Mouse (Mus musculus) heart, postnatal 10 days (tissue): Measurements from ENCODE around the gene Clec12a. TPM values are rescaled to one million over a fixed set of nuclear protein-coding genes. Genes with fewer than 3 reads are reported as not detected.
A peak's percentile ranks its signal among the peaks of the same experiment; 100 is the strongest.

ENCODE experiments used
- DNase-seq, 2 experiments: peaks; one replicate each; pipeline ENCODE4 v3.0.0; 2021
- intact Hi-C: fragments of 180-260 bp; cut with DNase I; formaldehyde crosslinking; loops from one replicate; pipeline ENCODE4 v1.15.1; 2025
- total RNA-seq, 2 experiments: library from RNA; stranded (reverse); gene quantifications; 2 replicates each; pipeline ENCODE4 v1.2.3; 2021

The Clec12a gene
- total RNA-seq, 2 experiments from 2014 or later = 0.19 to 0.74 TPM

DNA sequence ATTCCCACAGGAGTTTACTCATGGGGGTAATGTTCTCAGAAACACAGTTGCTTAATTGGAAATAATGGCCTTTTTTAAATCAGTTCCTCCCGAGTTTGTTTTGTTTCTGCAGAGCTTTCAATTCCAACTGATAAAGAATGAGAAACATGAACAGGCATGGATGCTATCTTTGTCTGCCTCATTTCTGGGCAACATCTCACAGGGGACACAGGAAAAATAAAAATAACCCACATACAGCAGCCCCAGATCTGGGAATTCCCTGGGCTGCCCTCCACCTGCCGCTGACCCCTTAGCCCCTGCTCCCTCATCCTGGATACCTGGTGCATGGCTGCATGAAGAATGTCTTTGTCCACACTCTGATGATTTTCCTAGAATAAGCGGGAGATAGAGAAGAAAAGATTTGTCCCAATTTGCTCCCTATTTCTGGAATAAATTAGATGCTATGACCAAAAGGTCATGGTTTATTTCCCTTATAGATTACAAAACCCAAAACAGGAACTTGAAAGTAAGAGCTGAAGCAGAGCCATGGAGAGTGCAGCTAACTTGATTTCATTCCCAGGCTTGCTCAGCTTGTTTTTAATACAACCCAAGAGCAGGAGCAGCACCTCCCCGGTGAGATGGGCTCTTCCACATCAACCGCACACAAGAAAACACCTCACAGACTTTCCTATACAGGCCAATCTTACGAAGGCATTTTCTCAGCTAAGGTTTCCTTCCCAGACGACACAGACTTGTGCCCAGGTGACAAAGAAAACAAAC lies 27.1 kb downstream of the Clec12a start:
- intact Hi-C loops = loop anchor here (5.0 kb wide), 1 partner anchor 37 kb away; the partner anchor contains the start of gene 4922502D21Rik
- DNase-seq = no peak

DNA sequence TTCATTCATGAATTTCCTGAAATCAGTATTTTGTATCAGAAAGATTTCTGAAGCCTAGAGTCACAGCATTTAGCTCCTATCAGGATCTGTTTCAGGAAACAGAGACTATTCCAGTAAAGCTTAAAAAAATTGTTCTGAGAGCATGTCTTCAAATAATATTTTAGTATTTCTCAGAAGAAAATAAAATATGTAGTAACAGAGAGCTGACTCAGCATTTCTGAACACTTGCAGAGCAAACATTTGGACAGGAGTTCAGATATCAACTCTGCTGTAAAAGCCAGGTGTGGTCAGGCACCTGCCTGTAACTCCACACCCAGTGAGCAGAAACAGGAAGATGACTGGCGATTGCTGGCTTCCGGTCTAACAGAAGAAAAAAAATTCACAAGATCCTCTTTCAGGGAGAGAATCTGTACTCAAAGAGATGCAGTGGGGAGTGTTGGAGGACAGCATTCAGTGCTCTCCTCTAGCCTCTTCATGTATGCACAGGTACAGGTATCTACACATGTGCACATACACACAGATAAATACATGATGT lies 32.5 kb downstream of the Clec12a start:
- intact Hi-C loops = no loop called here
- no peak for DNase-seq

DNA sequence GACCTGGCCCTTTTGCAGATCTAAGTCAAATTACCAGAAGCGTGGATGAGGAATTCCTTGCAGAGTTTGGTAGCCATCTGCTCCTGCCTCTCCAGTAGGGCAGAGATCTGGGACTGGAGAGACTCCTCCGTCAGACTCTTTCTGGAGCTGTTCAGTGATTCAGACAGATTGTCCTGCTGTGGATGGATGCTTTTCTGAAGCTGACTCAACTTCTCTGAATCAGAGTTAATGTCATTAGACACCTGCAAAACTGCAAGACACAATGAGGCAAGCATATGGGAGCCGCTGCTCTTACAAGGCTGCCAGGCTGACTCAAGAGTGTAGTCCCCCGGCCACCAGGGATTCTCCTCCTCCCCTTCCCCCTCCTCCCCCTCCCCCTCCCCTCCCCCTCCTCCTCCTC lies 38.0 kb downstream of the Clec12a start:
- no peak for DNase-seq
- intact Hi-C loops = no loop called here

DNA sequence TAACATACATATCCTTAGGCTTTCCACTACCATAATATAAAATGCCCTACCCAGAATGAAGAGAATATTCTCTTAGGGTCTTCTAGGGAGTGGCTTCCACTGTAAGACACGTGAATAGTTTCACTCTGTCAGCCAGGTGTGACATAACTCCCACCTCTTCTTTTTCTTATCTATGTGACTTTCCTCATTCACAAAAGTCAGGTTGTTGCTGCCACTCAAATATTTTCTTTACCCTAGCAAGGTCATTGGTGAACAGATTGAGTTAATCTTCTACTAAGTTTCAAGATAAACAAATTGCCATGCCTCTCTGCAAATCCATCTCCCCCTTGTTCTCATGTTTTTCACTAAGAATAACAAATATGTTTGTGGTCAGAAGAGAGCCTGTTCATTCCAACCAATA lies 39.2 kb downstream of the Clec12a start:
- intact Hi-C loops = no loop called here
- DNase-seq = no peak

DNA sequence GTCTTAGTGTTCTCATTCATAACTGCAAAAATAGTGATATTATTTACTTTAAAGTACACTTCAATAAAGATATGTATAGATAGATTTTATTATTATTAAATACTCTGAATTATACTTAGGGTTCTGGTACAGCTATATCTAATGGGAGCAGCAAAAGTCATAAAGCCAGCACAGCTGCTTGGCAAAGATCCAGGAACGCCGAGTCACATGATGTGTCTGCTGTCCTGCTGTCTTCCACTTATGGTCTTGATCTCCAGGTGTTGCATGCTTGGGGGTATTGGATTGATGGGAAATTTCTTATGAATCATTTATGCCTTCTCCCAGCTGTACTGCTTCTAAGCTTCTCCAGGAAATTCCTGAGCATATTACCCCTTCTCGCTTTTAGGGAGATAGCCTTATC lies 41.0 kb downstream of the Clec12a start:
- peak in 1 of 2 experiments; percentile 12 for DNase-seq
- intact Hi-C loops = no loop called here

DNA sequence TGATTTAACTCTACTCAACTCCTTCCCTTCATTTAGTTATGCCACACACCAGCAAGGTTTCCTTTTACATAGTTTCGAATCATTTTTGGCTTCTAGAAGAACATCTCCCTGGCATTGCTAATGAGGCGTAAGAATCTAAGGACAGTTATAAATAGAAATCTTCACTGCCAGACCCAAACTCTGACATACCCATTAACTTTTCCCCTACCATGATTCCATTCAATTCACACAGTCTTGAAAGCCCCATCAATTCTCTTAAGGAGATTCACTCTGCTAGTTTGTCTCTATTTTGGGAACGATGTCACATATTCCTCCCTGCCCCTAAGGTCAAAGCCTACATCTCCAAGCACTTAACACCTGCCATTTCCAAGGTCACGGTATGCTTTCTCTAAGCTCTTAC lies 42.5 kb downstream of the Clec12a start:
- no peak for DNase-seq
- intact Hi-C loops = no loop called here

DNA sequence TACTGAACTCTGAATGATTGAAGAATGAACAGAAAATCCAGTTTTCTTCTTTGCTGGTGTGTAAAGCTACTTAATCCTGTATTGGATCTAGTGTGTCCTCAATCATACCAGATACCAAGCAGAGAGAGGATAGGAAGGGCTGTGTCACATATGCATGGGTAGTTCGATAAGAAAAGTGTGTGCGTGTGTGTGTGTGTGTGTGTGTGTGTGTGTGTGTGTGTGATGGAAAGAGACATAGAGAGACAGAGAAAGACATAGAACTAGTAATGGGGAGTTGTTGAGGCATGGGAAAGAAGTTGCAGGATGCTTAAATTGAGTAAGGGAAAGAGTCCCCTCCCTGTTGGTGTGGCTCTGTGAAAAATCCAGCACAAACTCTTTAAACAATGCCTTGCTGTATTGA lies 43.3 kb downstream of the Clec12a start, which contains the start of gene Clec12b:
TSS of gene Clec12b (minus strand) at position 101 of the 400 bp plus-strand sequence.
- no peak for DNase-seq
- intact Hi-C loops = no loop called here

DNA sequence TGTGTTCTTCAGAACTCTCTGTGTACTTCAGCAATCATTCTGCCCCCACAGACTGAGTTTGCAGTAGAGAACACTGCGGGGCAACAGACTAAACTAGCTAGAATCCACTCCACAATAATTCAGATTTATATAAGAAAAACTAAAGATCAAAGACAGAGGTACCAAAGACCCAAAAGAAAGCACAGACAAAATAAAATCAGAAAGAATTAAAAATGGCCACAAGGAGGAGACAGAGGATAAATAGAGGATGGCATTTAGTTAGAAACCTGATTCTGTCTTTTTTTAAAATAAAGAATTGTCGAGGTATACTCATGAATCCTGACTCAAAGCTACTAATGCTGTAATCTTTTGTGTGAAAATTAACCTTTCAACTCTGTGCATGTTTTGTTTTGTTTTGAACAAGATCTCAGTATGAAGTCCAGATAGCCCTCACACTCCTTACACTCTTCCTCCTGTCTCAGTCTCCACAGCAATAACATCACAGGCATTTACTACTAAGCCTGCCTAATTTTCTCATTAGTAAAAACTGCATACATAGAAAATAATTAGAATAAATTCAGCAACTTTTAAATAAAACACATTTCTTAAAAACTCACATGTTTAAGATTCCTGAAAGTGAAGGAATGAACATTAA lies 50.7 kb downstream of the Clec12a start:
- intact Hi-C loops = loop anchor here (1.0 kb wide), 3 partner anchors 83 to 166 kb away; no protein-coding TSS in a partner anchor
- DNase-seq = peak in 1 of 2 experiments; percentile 10

DNA sequence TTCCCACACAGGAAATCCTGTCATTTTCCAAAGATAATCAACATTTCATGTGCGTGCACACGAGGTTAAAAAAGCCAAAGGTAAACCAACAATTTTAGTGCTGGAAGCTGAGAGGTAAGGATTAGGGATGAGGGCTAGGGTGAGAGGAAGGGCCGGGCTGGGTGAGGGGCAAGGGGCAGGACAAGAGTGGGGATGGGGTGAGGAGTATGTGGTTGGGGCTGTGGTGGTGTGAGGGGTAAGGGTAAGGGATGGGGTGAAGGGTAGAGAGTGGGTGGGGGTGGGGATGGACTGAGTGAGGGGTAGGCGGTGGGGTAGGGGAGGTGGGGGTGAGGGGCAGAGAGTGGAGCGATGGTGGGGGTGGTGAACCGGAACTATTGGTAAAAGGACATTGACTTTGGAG lies 51.2 kb downstream of the Clec12a start:
- intact Hi-C loops = loop anchor here (1.0 kb wide), 3 partner anchors 83 to 166 kb away; no protein-coding TSS in a partner anchor
- no peak for DNase-seq

DNA sequence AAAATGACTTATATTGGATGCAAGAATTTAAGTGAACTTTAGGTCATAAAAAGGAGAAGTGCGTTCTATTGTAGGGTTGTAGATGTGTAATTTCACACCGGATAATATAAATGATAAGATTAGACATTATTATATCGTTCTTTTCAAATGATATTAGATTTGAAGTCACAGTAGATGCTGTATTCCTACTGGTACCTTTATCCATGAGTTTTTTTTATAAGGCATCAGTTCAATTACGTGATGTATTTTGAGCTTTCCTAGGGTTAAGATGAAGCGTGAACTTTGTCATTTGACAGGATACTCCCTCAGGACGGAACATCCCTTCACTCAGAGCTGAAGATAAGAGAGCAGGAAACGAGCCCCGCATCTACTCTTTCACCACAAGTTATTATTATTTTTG lies 54.5 kb downstream of the Clec12a start, which contains the start of gene Clec1b:
TSS of gene Clec1b (plus strand) at position 301 of the 400 bp plus-strand sequence.
- intact Hi-C loops = no loop called here

DNA sequence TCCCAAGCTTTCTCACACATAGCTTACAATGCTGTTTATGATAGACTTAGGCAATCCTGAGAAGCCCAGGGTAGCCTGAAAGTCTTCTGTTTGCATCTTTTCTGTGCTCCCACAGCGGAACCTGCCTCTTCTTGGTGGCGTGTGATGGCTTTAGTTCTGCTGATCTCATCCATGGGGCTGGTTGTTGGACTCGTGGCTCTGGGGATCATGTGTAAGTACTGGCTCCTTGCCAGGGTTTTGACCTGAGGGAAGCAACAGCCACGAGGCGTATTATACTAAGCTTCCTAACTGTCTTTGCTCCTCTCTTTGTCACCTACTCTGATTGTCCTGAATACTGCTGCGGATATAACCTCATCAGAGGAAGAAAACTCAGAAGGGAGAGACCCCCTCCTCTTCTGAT lies 57.5 kb downstream of the Clec12a start:
- peak; percentile 59 to 64 for DNase-seq
- intact Hi-C loops = no loop called here

More for the DNA sequence above, 54.5 kb downstream of the Clec12a start, which contains the start of gene Clec1b:
- DNase-seq = no peak

DNA sequence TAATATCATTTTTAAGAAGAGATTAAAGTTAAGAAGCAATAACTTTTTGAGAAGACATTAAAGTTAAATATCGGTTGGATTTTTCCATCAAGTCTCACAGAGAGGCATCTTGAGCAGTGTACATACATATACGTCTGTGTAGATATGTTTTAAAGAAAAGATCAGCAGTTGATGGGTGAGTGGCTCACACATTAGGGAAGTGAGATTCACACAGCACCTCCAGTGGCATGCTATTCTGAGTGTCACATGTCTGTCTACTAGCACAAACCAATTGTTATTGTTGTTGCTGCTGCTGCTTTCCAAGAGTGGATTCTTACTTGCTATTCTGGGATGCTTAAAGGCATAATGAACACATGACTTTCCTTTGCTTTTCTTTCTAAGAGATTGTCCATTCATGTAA lies 59.9 kb downstream of the Clec12a start:
- no peak for DNase-seq
- intact Hi-C loops = no loop called here

DNA sequence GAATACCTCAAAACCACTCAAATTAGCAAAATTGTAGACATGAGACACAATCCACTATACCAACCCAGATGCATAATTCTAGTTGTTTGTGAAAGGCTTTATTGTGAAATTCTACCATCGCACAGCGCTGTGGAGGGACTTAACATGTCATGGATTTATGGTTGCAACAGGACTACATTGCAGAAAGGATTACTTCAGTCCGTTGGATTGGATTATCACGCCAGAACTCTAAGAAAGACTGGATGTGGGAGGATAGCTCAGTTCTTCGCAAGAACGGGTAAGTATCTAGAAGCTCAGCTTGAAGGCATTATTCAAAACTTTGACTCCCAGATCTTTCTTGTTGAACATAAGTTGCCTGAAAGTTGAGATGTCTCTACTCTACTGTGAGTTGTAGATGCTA lies 60.9 kb downstream of the Clec12a start:
- DNase-seq = no peak
- intact Hi-C loops = no loop called here

DNA sequence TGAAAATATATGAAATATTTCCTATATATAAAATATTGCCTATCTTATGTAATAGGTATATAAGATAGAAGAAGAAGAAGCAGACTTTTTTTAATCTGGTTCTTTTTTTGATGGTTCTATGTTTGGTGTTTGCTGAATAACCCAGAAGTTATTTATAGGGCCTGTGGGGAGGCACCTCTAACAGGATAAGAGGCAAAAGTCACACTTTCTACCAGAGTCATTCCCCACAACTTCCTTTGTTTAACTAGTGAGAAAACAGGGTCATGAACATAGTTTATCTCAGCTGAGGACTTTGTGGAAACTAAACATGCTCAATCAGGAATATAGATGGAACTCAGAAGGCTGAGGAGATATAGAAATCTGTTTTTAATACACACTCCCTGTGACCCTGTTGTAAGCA lies 63.5 kb downstream of the Clec12a start:
- DNase-seq = no peak
- intact Hi-C loops = no loop called here

DNA sequence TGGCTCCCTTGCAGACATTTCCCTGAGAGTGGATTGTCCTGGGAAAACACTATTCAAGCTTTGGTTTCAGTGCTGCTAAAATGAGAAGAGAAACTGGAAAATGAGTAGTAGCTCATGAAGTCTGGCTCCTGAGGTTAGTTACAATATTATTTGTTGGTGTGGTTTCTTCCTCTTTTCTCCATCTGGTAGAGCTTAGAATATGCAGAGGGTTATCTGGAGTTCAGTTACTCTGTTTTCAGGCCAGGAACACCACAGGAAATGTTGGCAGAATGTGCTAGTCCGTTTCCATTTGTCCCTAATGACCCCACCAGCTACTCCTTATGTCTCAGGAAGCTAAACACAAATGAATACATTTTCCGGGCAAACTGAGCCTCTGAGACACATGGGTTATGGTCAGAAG lies 64.8 kb downstream of the Clec12a start:
- peak; percentile 32 to 35 for DNase-seq

DNA sequence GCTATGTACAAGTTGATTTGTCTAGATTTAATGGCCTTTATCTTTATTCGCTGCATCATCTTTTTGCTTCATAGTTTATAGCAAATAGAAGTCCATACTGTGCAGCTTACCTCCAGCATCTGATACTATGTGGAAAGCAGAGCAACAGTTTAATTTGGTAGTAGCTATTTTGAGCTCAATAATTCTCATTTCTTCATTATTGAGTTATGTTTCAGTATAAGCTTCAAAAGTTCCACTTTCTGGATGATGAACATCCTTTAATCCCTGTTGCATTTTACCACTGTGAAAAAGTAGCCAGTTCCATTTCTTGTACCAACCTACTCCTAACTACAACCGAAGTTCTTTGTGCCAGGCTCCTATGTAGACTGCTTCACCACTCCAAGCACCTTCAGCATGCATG lies 66.1 kb downstream of the Clec12a start, which contains the start of gene Clec9a:
TSS of gene Clec9a (plus strand) at position 301 of the 400 bp plus-strand sequence.
- no peak for DNase-seq
- intact Hi-C loops = no loop called here

More for the DNA sequence above, 64.8 kb downstream of the Clec12a start:
- intact Hi-C loops = no loop called here

DNA sequence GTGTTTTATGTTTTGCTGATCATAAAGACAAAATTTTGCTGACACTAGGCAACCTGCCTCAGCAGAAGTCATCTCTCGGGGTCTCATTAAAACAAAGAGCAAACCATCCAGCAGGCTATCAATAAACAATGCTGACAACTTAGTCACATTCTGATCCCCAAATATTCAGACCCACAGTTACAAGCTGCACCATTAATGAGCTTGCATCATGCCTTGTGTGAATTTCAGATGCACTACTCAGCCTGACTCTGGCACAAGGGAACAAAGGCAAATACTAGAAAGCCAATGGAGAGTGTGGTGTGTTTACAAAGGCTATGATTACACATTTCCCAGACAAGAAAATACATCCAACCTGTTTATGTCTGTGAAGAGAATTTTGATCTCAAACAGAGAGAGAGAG lies 71.7 kb downstream of the Clec12a start:
- DNase-seq = no peak
- intact Hi-C loops = no loop called here
